Mouse (Mus musculus) heart, postnatal 10 days (tissue): ENCODE data around the gene Qrsl1. TPM values are rescaled to one million over a fixed set of nuclear protein-coding genes. Genes with fewer than 3 reads are reported as not detected.

Experiments
- total RNA-seq, 2 experiments: library from RNA; stranded (reverse); gene quantifications; 2 replicates each; pipeline ENCODE4 v1.2.3; 2021

The Qrsl1 gene
- total RNA-seq, 2 experiments from 2014 or later: 29.4 to 30.9 TPM

Other genes starting within 250 kb of the Qrsl1 start
- gene Rtn4ip1, start 62 bp upstream of the Qrsl1 start, total RNA-seq: 10 to 100 TPM; 38.7 to 39.5 TPM
- 1 to 10 TPM; 1.8 to 2.1 TPM for gene Crybg1, start 247.1 kb upstream of the Qrsl1 start, total RNA-seq